Mouse (Mus musculus) yolk sac, embryonic 10.5 days (tissue): Measurements from ENCODE around the gene Arhgap18.
A peak's percentile ranks its signal among the peaks of the same experiment; 100 is the strongest.
"Not testable (repeated sequence)": the region's sequence is repeated elsewhere in the genome, so short reads cannot be mapped to it uniquely, and the experiment has no call there.

Experiments
- DNase-seq: peaks from one replicate; pipeline ENCODE4 v3.0.0-alpha.2; 2017; ENCODE audit warnings: low spot score

Gene Arhgap18

DNA sequence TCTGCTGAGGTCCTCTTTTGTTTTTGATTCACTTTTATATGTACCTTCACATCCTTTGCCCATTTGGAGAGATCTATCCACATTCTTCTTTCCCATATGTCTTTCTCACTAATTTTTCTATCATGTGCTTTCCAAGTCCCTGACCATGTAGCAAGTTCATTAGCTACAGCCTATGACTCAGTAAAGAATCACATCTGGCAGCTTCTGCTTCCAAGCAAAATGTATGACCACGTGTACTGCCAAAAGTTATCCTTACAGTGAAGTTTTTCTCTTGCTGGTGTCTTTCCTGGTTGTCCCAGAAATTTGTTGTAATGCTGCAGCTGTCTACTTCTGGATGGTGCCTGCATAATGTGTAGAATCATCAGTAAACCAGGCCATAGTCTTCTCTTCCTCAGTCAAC, 147.2 kb downstream of the Arhgap18 start:
- no peak for DNase-seq

DNA sequence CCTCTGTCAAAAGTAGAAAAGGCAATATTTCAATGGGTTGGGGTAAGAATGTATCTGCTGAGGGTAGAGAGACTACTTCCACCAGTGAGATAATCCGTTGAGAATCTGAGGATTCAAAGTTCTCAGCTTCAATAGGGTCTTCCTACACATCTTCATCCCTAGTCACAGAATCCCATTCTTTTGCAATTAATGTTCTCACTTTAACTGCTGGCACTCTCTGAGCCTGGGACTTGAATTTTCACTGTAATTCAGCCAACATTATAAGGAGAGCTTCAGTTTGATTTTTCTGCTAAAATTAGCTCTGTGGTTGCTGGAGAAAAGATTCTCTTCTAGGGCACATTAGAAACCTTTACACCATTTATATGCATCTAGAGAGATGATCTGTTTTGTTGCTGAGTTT, 150.6 kb downstream of the Arhgap18 start:
- no peak for DNase-seq

DNA sequence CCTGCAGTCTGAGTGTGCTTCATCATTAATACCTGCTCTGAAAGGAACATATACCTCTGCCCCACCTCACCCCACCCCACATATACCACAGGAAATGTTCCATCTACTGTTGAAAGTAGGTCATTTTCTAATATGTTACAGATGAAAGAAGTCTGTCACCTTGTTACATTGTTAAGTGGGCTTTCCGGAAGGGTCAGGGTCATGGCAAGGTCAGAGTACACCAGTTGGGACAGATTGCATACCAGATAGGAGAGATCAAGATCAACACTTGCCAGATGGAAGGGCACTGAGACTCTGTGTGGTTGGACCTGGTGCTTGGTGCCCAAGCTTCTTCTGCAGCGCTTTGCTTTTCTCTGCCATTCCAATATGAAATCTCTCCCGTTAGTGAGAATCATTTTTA, 158.0 kb downstream of the Arhgap18 start:
- no peak for DNase-seq

GRCm38 (mm10) chr10:26912112-26912797, 159.0 kb downstream of the Arhgap18 start:
- DNase-seq, result no peak

- no peak for DNase-seq
These were observed 159.6 kb downstream of the Arhgap18 start for GRCm38 (mm10) chr10:26912807-26913206.

- DNase-seq, result peak; percentile 67
These were observed 166.2 kb downstream of the Arhgap18 start for GRCm38 (mm10) chr10:26919307-26919977.

DNA sequence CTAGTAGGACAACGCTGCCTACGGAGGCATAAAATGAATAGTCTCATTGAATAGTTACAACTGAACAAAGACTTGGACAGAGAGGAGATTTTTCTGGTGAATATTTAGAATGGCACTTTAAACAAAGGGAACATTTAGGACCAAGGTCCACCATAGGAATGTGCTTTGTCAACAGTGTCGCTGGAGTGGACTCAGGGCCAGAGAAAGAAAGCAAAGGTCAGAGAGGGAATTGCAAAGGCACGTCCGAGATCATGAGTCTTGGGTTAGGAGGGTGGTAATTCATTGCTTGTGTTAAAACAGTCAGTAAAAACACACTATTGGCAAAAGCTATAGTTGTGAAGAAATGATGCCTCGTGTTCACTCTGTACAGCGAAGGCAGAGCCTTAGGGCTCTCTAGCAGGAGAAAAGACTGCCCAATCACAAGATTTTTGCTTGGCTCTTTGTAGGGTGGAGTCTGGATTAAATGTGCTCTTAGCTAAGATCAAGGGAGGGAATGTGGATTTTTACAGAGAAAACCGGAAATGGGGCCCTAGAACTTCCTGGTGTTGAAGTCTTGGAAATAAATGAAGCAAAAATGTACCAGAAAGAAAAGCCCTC, 167.3 kb downstream of the Arhgap18 start:
- DNase-seq, result peak; percentile 79

DNA sequence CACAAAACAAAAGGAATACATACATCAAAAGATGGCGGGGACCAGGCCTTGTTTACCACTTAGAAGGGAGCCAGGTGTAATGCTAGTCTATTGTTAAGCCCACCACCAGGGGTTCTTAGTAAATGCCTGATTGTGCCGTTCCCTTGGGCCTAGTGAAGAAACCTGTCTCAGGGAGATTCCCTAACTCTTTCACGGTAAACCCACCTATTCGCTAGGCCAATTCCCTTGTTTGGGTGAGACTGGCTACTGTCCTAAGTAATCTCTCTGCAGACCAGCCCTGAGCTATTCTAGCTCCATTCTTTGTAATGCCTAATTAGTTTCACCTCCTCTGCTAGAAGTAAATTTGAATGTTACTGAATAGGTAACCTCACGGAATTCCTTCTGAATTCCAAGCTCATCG, 182.8 kb downstream of the Arhgap18 start:
- DNase-seq, result not testable (repeated sequence)

- DNase-seq, result not testable (repeated sequence)
These were observed 185.2 kb downstream of the Arhgap18 start for GRCm38 (mm10) chr10:26938464-26938863.

GRCm38 (mm10) chr10:26939549-26939948, 186.3 kb downstream of the Arhgap18 start:
- DNase-seq, result no peak

- DNase-seq, result no peak
These were observed 195.1 kb downstream of the Arhgap18 start for GRCm38 (mm10) chr10:26948331-26948730.

- DNase-seq, result no peak
These were observed 196.4 kb downstream of the Arhgap18 start for GRCm38 (mm10) chr10:26949667-26950066.

DNA sequence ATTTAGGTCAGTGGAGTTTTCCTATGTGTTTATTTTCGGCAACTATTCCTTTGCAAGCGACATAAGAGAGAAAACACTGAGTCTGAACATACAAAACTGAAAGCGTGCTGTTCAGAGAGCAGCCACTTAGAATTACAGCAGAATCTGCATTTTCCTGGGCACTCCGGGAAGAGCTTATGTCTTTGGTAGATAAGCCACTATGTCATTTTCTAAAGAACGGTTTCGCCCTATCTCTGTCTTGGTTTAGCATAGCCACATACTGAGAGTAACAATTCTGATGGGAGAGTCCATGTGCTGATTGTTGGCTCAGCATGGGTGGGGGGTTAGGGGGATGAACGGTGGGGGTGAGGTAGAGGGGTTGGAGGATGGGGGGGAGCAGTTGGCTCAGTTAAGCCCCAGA, 197.2 kb downstream of the Arhgap18 start:
- DNase-seq, result no peak

DNA sequence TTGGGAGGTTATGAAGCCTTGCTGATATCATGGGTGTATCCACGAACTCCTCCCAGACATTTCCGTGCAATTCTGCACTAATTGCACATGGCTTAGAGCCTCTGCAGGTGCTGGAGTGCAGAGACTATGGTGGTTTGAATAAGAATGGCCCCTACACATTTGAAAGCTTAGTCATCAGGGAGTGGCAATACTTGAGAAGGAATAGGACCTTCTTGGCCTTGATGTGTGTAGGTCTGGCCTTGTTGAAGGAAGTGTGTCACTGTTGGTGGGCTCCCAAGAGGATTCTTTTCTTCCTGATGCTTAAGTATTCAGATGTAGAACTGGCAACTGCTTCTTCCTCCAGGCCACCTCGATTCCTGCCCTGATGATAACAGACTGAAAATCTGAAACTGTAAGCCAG, 205.3 kb downstream of the Arhgap18 start:
- DNase-seq, result no peak
